Mouse (Mus musculus): Measurements from ENCODE around the gene Gm10053. TPM values are rescaled to one million over a fixed set of nuclear protein-coding genes. Genes with fewer than 3 reads are reported as not detected.
"Not testable (repeated sequence)": the region's sequence is repeated elsewhere in the genome, so short reads cannot be mapped to it uniquely, and the experiment has no call there.

Gm10053 gene
- 306 and 327 TPM in 2 replicates for polyA plus RNA-seq (2014; fragmentation: Nextera tagmentation; extraction: Ambion mirVana)

DNA sequence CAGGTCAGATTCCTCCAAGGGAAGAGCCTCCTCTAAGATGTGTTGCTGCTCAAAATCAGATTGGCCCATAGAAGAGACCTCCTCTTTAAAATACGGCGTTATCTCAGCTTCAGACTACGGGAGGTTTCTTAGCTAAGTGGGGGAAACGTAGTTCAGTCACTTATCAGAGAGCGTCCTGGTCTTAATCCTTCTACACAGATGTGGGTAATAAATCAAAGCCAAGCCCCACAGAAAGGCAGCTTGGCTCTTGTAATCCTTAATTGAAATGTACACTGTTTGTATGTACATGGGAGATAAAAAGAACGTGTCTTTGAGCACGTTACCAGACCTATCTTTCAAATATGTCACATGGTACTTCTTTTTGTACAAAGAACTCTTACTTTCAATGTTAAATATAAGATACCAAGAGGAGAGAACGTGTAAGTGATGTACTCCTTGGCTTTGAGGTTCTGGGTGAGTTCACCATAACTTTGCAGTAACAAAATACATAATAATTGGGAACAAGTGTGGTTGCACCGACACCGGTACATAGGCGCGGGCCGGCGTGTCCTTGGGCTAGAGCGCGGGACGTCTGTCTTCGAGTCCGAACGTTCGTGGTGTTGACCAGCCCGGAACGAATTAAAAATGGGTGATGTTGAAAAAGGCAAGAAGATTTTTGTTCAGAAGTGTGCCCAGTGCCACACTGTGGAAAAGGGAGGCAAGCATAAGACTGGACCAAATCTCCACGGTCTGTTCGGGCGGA lies at the start of gene Gm10053:
Gm10053 (plus strand) TSS at position 558 of the 742 bp plus-strand sequence.
- H3K27me3 ChIP-seq (replicated peaks; ENCODE audit: control insufficient read depth, insufficient read depth, low read length); H3K9me3 ChIP-seq (ENCODE audit: control insufficient read depth, low read length); H3K9ac ChIP-seq (ENCODE audit: low read depth, low read length); DNase-seq (ENCODE audit: low spot score); ATAC-seq (replicated peaks; ENCODE audit: low FRiP score); H3K4me3 ChIP-seq (ENCODE audit: low read depth, low read length); H3K36me3 ChIP-seq (ENCODE audit: control insufficient read depth, insufficient read depth, low read length); H3K4me1 ChIP-seq (replicated peaks; ENCODE audit: control insufficient read depth, insufficient read depth, low read length); H3K27ac ChIP-seq (ENCODE audit: low read depth, low read length); H3K4me2 ChIP-seq: not testable (repeated sequence)
- 65% methylated on average over 23 of the region's 26 CpGs for WGBS

DNA sequence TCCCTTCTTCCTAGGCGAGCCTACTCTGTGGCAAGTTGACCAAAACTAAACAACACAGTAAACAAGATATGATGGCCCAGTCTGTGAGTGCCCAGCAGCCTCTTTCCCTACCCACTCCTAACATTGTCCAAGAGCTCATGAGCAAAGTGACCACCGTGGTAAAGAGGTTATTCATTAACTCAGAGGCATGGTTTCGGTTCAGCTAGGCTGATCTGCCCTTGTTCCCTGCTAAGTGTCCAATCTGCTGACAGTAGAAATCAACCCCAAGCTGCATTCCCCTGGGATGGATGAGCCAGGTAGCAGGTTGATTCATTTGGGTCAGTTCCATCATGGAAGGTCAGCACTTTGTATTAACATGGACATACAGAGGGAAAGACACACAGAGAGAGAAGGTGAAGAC lies 33.4 kb upstream of the Gm10053 start:
- WGBS: 79% methylated on average over 3 of the region's 3 CpGs
- H3K27me3 ChIP-seq (replicated peaks; ENCODE audit: control insufficient read depth, insufficient read depth, low read length): no peaks in the 10 kb centered on the region
- H3K4me2 ChIP-seq: no peak overlapping the region
- no peak overlapping the region for H3K27ac ChIP-seq (ENCODE audit: low read depth, low read length)
- no peak overlapping the region for H3K9ac ChIP-seq (ENCODE audit: low read depth, low read length)
- no peak for DNase-seq (ENCODE audit: low spot score)
- no peaks in the 10 kb centered on the region for H3K9me3 ChIP-seq (ENCODE audit: control insufficient read depth, low read length)
- H3K4me3 ChIP-seq (ENCODE audit: low read depth, low read length): no peak overlapping the region
- no peaks in the 10 kb centered on the region for H3K36me3 ChIP-seq (ENCODE audit: control insufficient read depth, insufficient read depth, low read length)
- H3K4me1 ChIP-seq (replicated peaks; ENCODE audit: control insufficient read depth, insufficient read depth, low read length): peaks cover 6% of the 10 kb centered on the region; the same call in 1 of the 2 replicates
- no peak for ATAC-seq (replicated peaks; ENCODE audit: low FRiP score)

DNA sequence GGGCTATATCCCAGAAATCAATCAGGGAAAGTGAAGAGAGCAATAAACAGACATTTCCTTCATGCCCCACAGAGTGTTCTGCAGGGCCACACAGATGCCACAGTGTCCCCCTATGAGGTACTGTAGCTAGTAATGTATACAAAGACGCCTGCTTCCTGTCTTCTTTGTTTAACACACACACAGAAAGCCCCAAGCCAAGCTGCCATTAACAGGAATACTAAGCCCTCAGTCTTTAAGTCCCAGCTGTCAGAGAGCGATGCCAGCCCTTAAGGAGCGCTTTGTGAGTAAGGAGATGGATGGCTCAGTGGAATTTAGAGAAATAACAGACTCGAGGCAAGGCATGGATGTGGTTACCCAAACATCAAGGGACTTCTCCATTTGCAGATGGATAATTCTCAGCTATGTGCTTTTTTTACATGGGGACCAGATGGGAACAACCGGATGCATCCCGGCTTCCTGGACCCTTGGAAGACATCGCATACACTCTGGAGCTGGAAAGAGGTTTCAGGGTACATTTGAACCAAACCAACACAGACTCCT lies 30.4 kb upstream of the Gm10053 start:
- no peak for DNase-seq (ENCODE audit: low spot score)
- no peak for ATAC-seq (replicated peaks; ENCODE audit: low FRiP score)

DNA sequence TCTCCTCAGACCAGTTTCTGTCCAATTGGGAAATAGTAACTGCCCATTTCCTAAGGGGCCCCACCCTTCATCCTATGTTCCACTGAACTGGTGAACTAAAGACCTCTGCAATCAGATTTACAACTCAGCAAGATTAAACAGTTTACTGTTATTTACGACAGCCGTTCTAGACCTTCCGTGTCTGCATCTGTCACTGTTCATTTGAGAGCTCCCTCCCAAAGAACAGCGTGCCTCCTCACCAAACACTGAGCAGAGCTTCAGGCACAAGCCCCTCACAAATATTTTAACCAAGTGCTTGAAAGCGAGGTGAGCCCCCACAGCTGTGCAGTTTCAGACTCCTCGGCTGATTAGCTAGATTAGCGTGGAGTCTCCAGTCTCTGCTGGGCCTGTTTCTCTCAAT lies 27.1 kb upstream of the Gm10053 start:
- no peaks in the 10 kb centered on the region for H3K9me3 ChIP-seq (ENCODE audit: control insufficient read depth, low read length)
- H3K27me3 ChIP-seq (replicated peaks; ENCODE audit: control insufficient read depth, insufficient read depth, low read length): no peaks in the 10 kb centered on the region
- ATAC-seq (replicated peaks; ENCODE audit: low FRiP score) (no peak), DNase-seq (ENCODE audit: low spot score) (no peak)
- H3K36me3 ChIP-seq (ENCODE audit: control insufficient read depth, insufficient read depth, low read length): no peaks in the 10 kb centered on the region
- no peak overlapping the region for H3K4me2 ChIP-seq
- H3K27ac ChIP-seq (ENCODE audit: low read depth, low read length): no peak overlapping the region
- peaks cover 6% of the 10 kb centered on the region; the same call in 1 of the 2 replicates for H3K4me1 ChIP-seq (replicated peaks; ENCODE audit: control insufficient read depth, insufficient read depth, low read length)
- 50% methylated on average over 7 of the region's 7 CpGs for WGBS
- no peak overlapping the region for H3K4me3 ChIP-seq (ENCODE audit: low read depth, low read length)
- no peak overlapping the region for H3K9ac ChIP-seq (ENCODE audit: low read depth, low read length)

More for the DNA sequence above, 30.4 kb upstream of the Gm10053 start:
- peak overlapping the region; percentile 25; the same call in 1 of the 2 replicates for H3K27ac ChIP-seq (ENCODE audit: low read depth, low read length)
- 41% methylated on average over 7 of the region's 7 CpGs for WGBS
- no peaks in the 10 kb centered on the region for H3K27me3 ChIP-seq (replicated peaks; ENCODE audit: control insufficient read depth, insufficient read depth, low read length)
- no peak overlapping the region for H3K4me2 ChIP-seq
- H3K9me3 ChIP-seq (ENCODE audit: control insufficient read depth, low read length): no peaks in the 10 kb centered on the region
- H3K4me3 ChIP-seq (ENCODE audit: low read depth, low read length): no peak overlapping the region
- H3K4me1 ChIP-seq (replicated peaks; ENCODE audit: control insufficient read depth, insufficient read depth, low read length): peaks cover 6% of the 10 kb centered on the region; the same call in 1 of the 2 replicates
- no peaks in the 10 kb centered on the region for H3K36me3 ChIP-seq (ENCODE audit: control insufficient read depth, insufficient read depth, low read length)
- no peak overlapping the region for H3K9ac ChIP-seq (ENCODE audit: low read depth, low read length)

DNA sequence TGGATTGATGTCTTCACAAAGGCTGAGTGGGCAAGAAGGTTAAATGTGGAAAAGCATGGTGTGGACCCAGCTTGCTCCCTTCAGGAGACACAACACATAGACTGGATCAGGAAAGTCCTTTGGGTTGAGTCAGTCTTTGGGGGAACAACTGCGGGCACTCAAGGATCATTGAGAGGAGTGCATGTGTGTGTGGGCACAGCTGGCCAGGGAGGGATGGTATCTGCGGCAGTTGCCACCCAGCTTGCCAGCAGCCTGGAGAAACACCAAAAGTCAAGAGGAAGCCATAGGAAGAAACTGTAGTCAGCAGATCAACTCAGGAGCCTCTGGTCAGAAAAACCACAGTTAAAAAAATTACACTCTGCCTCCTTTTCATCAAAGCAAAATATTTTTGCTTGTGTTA lies 26.6 kb upstream of the Gm10053 start:
- Histone ChIP-seq H3K27me3 (replicated peaks; ENCODE audit: control insufficient read depth, insufficient read depth, low read length) (no peaks in the 10 kb centered on the region), H3K9me3 (ENCODE audit: control insufficient read depth, low read length) (no peaks in the 10 kb centered on the region), H3K4me1 (replicated peaks; ENCODE audit: control insufficient read depth, insufficient read depth, low read length) (peaks cover 6% of the 10 kb centered on the region; the same call in 1 of the 2 replicates), H3K27ac (ENCODE audit: low read depth, low read length) (no peak overlapping the region), H3K4me2 (no peak overlapping the region), H3K4me3 (ENCODE audit: low read depth, low read length) (no peak overlapping the region), H3K9ac (ENCODE audit: low read depth, low read length) (no peak overlapping the region), H3K36me3 (ENCODE audit: control insufficient read depth, insufficient read depth, low read length) (no peaks in the 10 kb centered on the region)
- ATAC-seq (replicated peaks; ENCODE audit: low FRiP score) (no peak), DNase-seq (ENCODE audit: low spot score) (no peak)
- WGBS: 71% methylated on average over 2 of the region's 2 CpGs

DNA sequence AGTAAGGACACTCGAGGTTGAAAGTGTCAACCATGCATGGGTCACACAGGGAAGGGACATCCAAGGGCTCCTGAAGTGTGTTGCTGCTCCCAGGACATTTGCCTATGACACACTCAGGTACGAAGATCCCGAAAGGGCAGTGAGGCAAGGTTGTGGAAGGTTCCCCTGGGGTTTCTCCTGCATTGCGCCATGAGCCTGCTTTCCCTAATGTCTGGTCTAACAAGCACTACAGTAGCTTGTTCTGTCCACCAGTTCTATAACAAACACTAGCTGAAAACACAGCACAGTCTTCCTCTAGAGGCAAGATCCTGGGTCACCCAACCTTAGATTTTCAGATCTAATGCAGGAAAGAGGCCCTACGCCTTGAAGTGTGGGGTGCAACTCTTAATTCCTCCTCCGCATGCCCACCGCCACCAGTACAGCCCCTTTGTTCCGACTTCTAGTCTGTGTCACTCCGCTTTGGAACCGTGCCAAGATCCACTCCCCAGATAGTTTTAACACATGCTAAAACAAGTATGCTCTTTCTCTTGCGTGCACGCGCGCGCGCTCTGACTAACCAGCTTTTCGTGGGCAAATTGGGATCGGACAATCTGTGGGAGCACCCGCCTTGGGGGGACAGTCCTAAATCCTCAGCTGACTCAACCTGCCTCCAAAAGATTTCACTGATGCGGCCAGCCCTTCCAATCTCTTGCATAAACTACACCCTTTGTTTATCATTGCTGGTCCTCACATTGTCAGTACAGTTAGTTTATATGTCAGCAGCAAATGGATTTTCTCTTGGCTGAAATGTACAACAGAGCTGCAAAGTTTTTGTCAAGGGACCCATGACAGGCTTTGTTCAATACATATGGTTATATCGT lies 23.8 kb upstream of the Gm10053 start:
- H3K4me3 ChIP-seq (ENCODE audit: low read depth, low read length): no peak overlapping the region
- no peaks in the 10 kb centered on the region for H3K36me3 ChIP-seq (ENCODE audit: control insufficient read depth, insufficient read depth, low read length)
- no peak overlapping the region for H3K27ac ChIP-seq (ENCODE audit: low read depth, low read length)
- no peak overlapping the region for H3K9ac ChIP-seq (ENCODE audit: low read depth, low read length)
- DNase-seq (ENCODE audit: low spot score): no peak
- H3K27me3 ChIP-seq (replicated peaks; ENCODE audit: control insufficient read depth, insufficient read depth, low read length): no peaks in the 10 kb centered on the region
- H3K4me2 ChIP-seq: no peak overlapping the region
- no peaks in the 10 kb centered on the region for H3K9me3 ChIP-seq (ENCODE audit: control insufficient read depth, low read length)
- no peak for ATAC-seq (replicated peaks; ENCODE audit: low FRiP score)
- 86% methylated on average over 21 of the region's 21 CpGs for WGBS
- no peaks in the 10 kb centered on the region for H3K4me1 ChIP-seq (replicated peaks; ENCODE audit: control insufficient read depth, insufficient read depth, low read length)

DNA sequence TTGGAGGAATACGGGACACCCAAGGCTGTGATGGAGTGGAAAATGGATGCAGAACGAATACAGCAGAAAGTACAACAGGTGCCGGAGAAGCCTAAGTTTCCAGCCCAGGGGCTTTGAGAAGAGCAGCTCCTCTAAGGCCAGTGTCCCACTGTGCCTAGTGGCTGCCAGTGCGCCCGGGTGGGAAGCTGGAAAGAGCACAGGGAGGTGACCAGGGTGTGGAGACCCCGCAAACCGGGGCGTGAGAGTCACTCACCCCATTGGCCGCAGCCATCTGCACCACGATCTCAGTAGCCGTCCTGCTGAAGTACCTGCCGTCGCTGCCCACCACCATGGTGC lies 14.2 kb upstream of the Gm10053 start:
- Histone ChIP-seq H3K27ac (ENCODE audit: low read depth, low read length) (no peak overlapping the region), H3K4me1 (replicated peaks; ENCODE audit: control insufficient read depth, insufficient read depth, low read length) (no peaks in the 10 kb centered on the region), H3K4me2 (peak overlapping the region; percentile 67), H3K9ac (ENCODE audit: low read depth, low read length) (peak overlapping the region; percentile 43), H3K27me3 (replicated peaks; ENCODE audit: control insufficient read depth, insufficient read depth, low read length) (peaks cover 32% of the 10 kb centered on the region), H3K9me3 (ENCODE audit: control insufficient read depth, low read length) (no peaks in the 10 kb centered on the region), H3K36me3 (ENCODE audit: control insufficient read depth, insufficient read depth, low read length) (no peaks in the 10 kb centered on the region), H3K4me3 (ENCODE audit: low read depth, low read length) (peak overlapping the region; percentile 50)
- WGBS: 21% methylated on average over 13 of the region's 13 CpGs
- ATAC-seq (replicated peaks; ENCODE audit: low FRiP score) (no peak), DNase-seq (ENCODE audit: low spot score) (no peak)

DNA sequence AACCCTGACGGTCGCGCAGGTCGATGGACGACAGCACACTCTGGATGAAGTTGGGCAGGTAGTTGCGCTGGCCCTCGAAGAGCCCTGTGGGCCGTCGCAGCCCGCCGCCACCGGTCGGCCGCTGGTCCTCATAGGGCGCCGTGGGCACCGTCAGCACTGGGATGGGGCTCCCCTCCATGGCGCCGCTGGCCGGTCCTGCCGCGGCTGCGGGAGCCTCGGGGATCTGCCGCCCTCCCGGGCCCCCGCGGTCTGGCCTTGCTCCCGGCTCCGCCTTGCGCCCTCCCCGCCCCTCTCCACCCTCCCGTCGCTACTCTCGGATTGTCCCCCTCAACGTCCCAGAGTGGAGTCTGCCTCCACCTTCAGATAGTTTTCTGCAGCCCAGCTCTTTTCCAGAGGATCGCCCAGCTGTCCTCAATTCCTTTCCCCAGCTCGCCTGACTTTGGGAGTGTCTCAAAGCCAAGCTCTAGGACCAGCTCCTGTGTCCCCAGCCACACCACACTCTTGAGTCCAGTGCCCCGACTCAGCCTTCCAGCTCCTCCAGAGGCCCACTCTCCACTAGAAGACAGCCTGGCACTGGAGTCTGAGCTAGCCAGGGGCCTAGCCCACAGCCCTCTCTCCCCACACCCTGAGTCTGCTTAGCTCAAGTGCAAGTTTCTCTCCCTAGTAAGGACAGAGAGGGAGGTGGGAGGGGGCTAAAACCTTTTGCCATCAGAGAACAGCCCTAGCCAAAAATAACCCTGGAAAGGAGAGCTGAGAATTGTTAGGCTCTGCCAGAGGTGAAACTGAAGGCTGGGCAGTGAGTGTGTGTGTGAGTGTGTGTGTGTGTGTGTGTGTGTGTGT lies 13.7 kb upstream of the Gm10053 start, which contains the start of gene Pgm5:
Pgm5 (minus strand) TSS at position 244 of the 840 bp plus-strand sequence.
- Histone ChIP-seq H3K9me3 (ENCODE audit: control insufficient read depth, low read length) (no peaks in the 10 kb centered on the region), H3K9ac (ENCODE audit: low read depth, low read length) (peak within 1 kb of the TSS; percentile 43), H3K4me3 (ENCODE audit: low read depth, low read length) (peak within 1 kb of the TSS; percentile 50), H3K4me1 (replicated peaks; ENCODE audit: control insufficient read depth, insufficient read depth, low read length) (no peaks in the 10 kb centered on the region), H3K27me3 (replicated peaks; ENCODE audit: control insufficient read depth, insufficient read depth, low read length) (peaks cover 32% of the 10 kb centered on the region), H3K36me3 (ENCODE audit: control insufficient read depth, insufficient read depth, low read length) (no peaks in the 10 kb centered on the region), H3K27ac (ENCODE audit: low read depth, low read length) (no peak within 1 kb of the TSS), H3K4me2 (peak within 1 kb of the TSS; percentile 67)
- WGBS: 5% methylated on average over 33 of the region's 39 CpGs
- ATAC-seq (replicated peaks; ENCODE audit: low FRiP score) (no peak), DNase-seq (ENCODE audit: low spot score) (peak; percentile 36)
